ENCODE assay signal across 10 mouse cellular contexts in genomic region chr3:58469655-58470437, GRCm38 (mm10). TPM values are rescaled to one million over a fixed set of nuclear protein-coding genes. Genes with fewer than 3 reads are reported as not detected.
DNase-seq lines count a peak whose midpoint lies in the region; ATAC-seq and TF ChIP-seq lines count a peak whose summit lies in the region.
"Had no signal": no experiment of that assay in that cellular context is flagged by ENCODE, and none has a peak within 500 bp of the region (broad histone marks: within the 10 kb centered on the region; RNA-seq: fewer than 3 reads in every experiment).

No protein-coding gene starts in this region.

- no peaks in the 10 kb centered on the region for H3K27me3 ChIP-seq in heart, embryonic 12.5 days (replicated peaks)
- H3K27me3 ChIP-seq in heart, embryonic 13.5 days (replicated peaks) = no peaks in the 10 kb centered on the region
- no peaks in the 10 kb centered on the region for H3K27me3 ChIP-seq in midbrain, embryonic 11.5 days (ENCODE audit: control insufficient read depth, insufficient read depth, low read length)
- no peaks in the 10 kb centered on the region for H3K27me3 ChIP-seq in forebrain, postnatal 0 days (ENCODE audit: insufficient read depth, low read length)
- H3K27me3 ChIP-seq: embryonic facial prominence, embryonic 13.5 days; hindbrain, embryonic 12.5 days had no signal

- H3K36me3 ChIP-seq in heart, embryonic 12.5 days = no peaks in the 10 kb centered on the region
- H3K36me3 ChIP-seq in heart, embryonic 13.5 days = no peaks in the 10 kb centered on the region
- no peaks in the 10 kb centered on the region for H3K36me3 ChIP-seq in midbrain, embryonic 11.5 days (ENCODE audit: control insufficient read depth, insufficient read depth, low read length)
- no peaks in the 10 kb centered on the region for H3K36me3 ChIP-seq in forebrain, postnatal 0 days (ENCODE audit: insufficient read depth)
- H3K36me3 ChIP-seq: embryonic facial prominence, embryonic 13.5 days; hindbrain, embryonic 12.5 days had no signal

- no peaks in the 10 kb centered on the region for H3K9me3 ChIP-seq in heart, embryonic 12.5 days (replicated peaks)
- no peaks in the 10 kb centered on the region for H3K9me3 ChIP-seq in heart, embryonic 13.5 days
- no peaks in the 10 kb centered on the region for H3K9me3 ChIP-seq in midbrain, embryonic 11.5 days (ENCODE audit: control insufficient read depth, low read length)
- no peaks in the 10 kb centered on the region for H3K9me3 ChIP-seq in forebrain, postnatal 0 days (ENCODE audit: low read length)
- H3K9me3 ChIP-seq: embryonic facial prominence, embryonic 13.5 days; hindbrain, embryonic 12.5 days had no signal

- intact Hi-C loops in heart, postnatal 25 days (cut with DNase I) = no loop called here

- no peak for TF ChIP-seq CTCF in forebrain, postnatal 0 days (IDR thresholded peaks at IDR 0.05; ENCODE audit: low read depth)

- H3K9ac ChIP-seq in heart, embryonic 12.5 days = no peak overlapping the region
- no peak overlapping the region for H3K9ac ChIP-seq in heart, embryonic 13.5 days
- no peak overlapping the region for H3K9ac ChIP-seq in midbrain, embryonic 11.5 days (ENCODE audit: low read length)
- H3K9ac ChIP-seq in forebrain, postnatal 0 days = no peak overlapping the region
- H3K9ac ChIP-seq: embryonic facial prominence, embryonic 13.5 days; hindbrain, embryonic 12.5 days had no signal

- no peak for ATAC-seq in heart, embryonic 12.5 days (ENCODE audit: insufficient number of reproducible peaks, low FRiP score)
- ATAC-seq in heart, embryonic 13.5 days (ENCODE audit: extremely low read depth, insufficient number of reproducible peaks, low FRiP score, low TSS enrichment) = no peak
- ATAC-seq in monocyte, adult 5-6 weeks (replicated peaks; ENCODE audit: insufficient number of reproducible peaks, low FRiP score, low TSS enrichment, poor library complexity, severe bottlenecking) = peak; percentile 59; the same call in 1 of the 2 replicates
- ATAC-seq in midbrain, embryonic 11.5 days (ENCODE audit: low FRiP score) = no peak
- ATAC-seq in forebrain, postnatal 0 days = no peak

- no peak for DNase-seq in heart, postnatal 25 days (ENCODE audit: low spot score)
- peak; percentile 67 for DNase-seq in Muller cell, postnatal 12 days (ENCODE audit: inconsistent ontology term)
- no peak for DNase-seq in midbrain, embryonic 11.5 days (ENCODE audit: low spot score, missing footprints)
- DNase-seq in forebrain, postnatal 0 days = no peak
- DNase-seq in embryo, embryonic 10 days (ENCODE audit: low spot score) = no peak

- H3K4me3 ChIP-seq in heart, embryonic 12.5 days = no peak overlapping the region
- H3K4me3 ChIP-seq in heart, embryonic 13.5 days = no peak overlapping the region
- H3K4me3 ChIP-seq in midbrain, embryonic 11.5 days (ENCODE audit: low read depth, low read length) = no peak overlapping the region
- no peak overlapping the region for H3K4me3 ChIP-seq in forebrain, postnatal 0 days (ENCODE audit: low read depth, low read length)
- H3K4me3 ChIP-seq: embryonic facial prominence, embryonic 13.5 days; hindbrain, embryonic 12.5 days had no signal

- WGBS in heart, embryonic 12.5 days = 58% methylated on average over 9 of the region's 9 CpGs
- WGBS in heart, embryonic 13.5 days = 60% methylated on average over 9 of the region's 9 CpGs
- WGBS in midbrain, embryonic 11.5 days = 85% methylated on average over 9 of the region's 9 CpGs
- 79% methylated on average over 9 of the region's 9 CpGs for WGBS in forebrain, postnatal 0 days

- H3K4me2 ChIP-seq in heart, embryonic 12.5 days = 0 out of 2 replicates have a peak overlapping the region, but pooled peaks have one; percentile 10
- peak overlapping the region; percentile 18 for H3K4me2 ChIP-seq in heart, embryonic 13.5 days
- H3K4me2 ChIP-seq in midbrain, embryonic 11.5 days = no peak overlapping the region
- no peak overlapping the region for H3K4me2 ChIP-seq in forebrain, postnatal 0 days (ENCODE audit: low read depth)
- H3K4me2 ChIP-seq: embryonic facial prominence, embryonic 13.5 days; hindbrain, embryonic 12.5 days had no signal

- 0 out of 2 replicates have a peak, but pooled peaks cover 6% of the 10 kb centered on the region for H3K4me1 ChIP-seq in heart, embryonic 12.5 days (replicated peaks)
- H3K4me1 ChIP-seq in heart, embryonic 13.5 days = no peaks in the 10 kb centered on the region
- no peaks in the 10 kb centered on the region for H3K4me1 ChIP-seq in midbrain, embryonic 11.5 days (ENCODE audit: control insufficient read depth, insufficient read depth, low read length)
- no peaks in the 10 kb centered on the region for H3K4me1 ChIP-seq in forebrain, postnatal 0 days (ENCODE audit: insufficient read depth)
- H3K4me1 ChIP-seq: embryonic facial prominence, embryonic 13.5 days; hindbrain, embryonic 12.5 days had no signal

- no peak overlapping the region for H3K27ac ChIP-seq in heart, embryonic 12.5 days (ENCODE audit: poor library complexity, severe bottlenecking)
- H3K27ac ChIP-seq in heart, embryonic 13.5 days (replicated peaks) = no peak overlapping the region
- no peak overlapping the region for H3K27ac ChIP-seq in midbrain, embryonic 11.5 days (ENCODE audit: low read depth, low read length)
- no peak overlapping the region for H3K27ac ChIP-seq in forebrain, postnatal 0 days (ENCODE audit: low read depth, low read length)
- H3K27ac ChIP-seq: embryonic facial prominence, embryonic 13.5 days; hindbrain, embryonic 12.5 days had no signal

RNA-seq across cellular contexts. Expression of gene Tsc22d2, which starts 55.3 kb away (rescaled TPM):
- polyA plus RNA-seq in heart, embryonic 12.5 days (2016; fragmentation: Nextera tagmentation; extraction: Ambion mirVana) = 26.9 and 28.1 TPM in 2 replicates
- total RNA-seq in heart, postnatal 25 days (2021) = 10 to 100 TPM; 23.1 to 25.1 TPM
- 10.6 and 10.9 TPM in 2 replicates for polyA plus RNA-seq in heart, embryonic 13.5 days (2015; fragmentation: Nextera tagmentation; extraction: Ambion mirVana)
- total RNA-seq in monocyte, adult 5-6 weeks (2017) = 21.2 to 37.9 TPM (median 23.5 TPM) in 3 replicates
- 11.6 and 12.7 TPM in 2 replicates for polyA plus RNA-seq in midbrain, embryonic 11.5 days (2014; fragmentation: Nextera tagmentation; extraction: Ambion mirVana)
- 19.0 and 27.7 TPM in 2 replicates for total RNA-seq in forebrain, postnatal 0 days (2014; rRNA removed)
- 7.7 and 10.2 TPM in 2 replicates for polyA plus RNA-seq in forebrain, postnatal 0 days (2015; fragmentation: Nextera tagmentation; extraction: Ambion mirVana)

RNA-seq across cellular contexts. Expression of gene Eif2a, which starts 55.8 kb away (rescaled TPM):
- polyA plus RNA-seq in heart, embryonic 12.5 days (2016; fragmentation: Nextera tagmentation; extraction: Ambion mirVana) = 36.5 and 36.9 TPM in 2 replicates
- 10 to 100 TPM; 35.4 to 42.4 TPM for total RNA-seq in heart, postnatal 25 days (2021)
- 37.4 and 37.5 TPM in 2 replicates for polyA plus RNA-seq in heart, embryonic 13.5 days (2015; fragmentation: Nextera tagmentation; extraction: Ambion mirVana)
- 52.9 to 62.9 TPM (median 60.4 TPM) in 3 replicates for total RNA-seq in monocyte, adult 5-6 weeks (2017)
- 62.7 and 68.6 TPM in 2 replicates for polyA plus RNA-seq in midbrain, embryonic 11.5 days (2014; fragmentation: Nextera tagmentation; extraction: Ambion mirVana)
- 79.4 and 94.3 TPM in 2 replicates for total RNA-seq in forebrain, postnatal 0 days (2014; rRNA removed)
- 41.8 and 44.2 TPM in 2 replicates for polyA plus RNA-seq in forebrain, postnatal 0 days (2015; fragmentation: Nextera tagmentation; extraction: Ambion mirVana)

RNA-seq across cellular contexts. Expression of gene Serp1, which starts 55.8 kb away (rescaled TPM):
- polyA plus RNA-seq in heart, embryonic 12.5 days (2016; fragmentation: Nextera tagmentation; extraction: Ambion mirVana) = 108 and 109 TPM in 2 replicates
- 10 to 100 TPM; 13.0 to 14.3 TPM for total RNA-seq in heart, postnatal 25 days (2021)
- 90.8 and 97.2 TPM in 2 replicates for polyA plus RNA-seq in heart, embryonic 13.5 days (2015; fragmentation: Nextera tagmentation; extraction: Ambion mirVana)
- total RNA-seq in monocyte, adult 5-6 weeks (2017) = 138 to 231 TPM (median 205 TPM) in 3 replicates
- polyA plus RNA-seq in midbrain, embryonic 11.5 days (2014; fragmentation: Nextera tagmentation; extraction: Ambion mirVana) = 146 and 148 TPM in 2 replicates
- total RNA-seq in forebrain, postnatal 0 days (2014; rRNA removed) = 45.8 and 49.3 TPM in 2 replicates
- polyA plus RNA-seq in forebrain, postnatal 0 days (2015; fragmentation: Nextera tagmentation; extraction: Ambion mirVana) = 59.5 and 64.5 TPM in 2 replicates

Comparison
In these comparisons a context has a peak if more than half of its experiments do, and no peak if none do; other contexts are left out.
1. H3K4me2 ChIP-seq: peak in heart, embryonic 12.5 days (single experiment) and heart, embryonic 13.5 days (single experiment); none in midbrain, embryonic 11.5 days (single experiment) and forebrain, postnatal 0 days (single experiment).